Mouse (Mus musculus) spleen, postnatal 14 days (tissue): ENCODE results near the gene 3110082I17Rik.

Source experiments
- DNase-seq, 2 experiments: peaks; one replicate each; pipeline ENCODE4 v3.0.0; 2021 to 2022; ENCODE audit warnings: low spot score in 2 of 2

Gene 3110082I17Rik

DNA sequence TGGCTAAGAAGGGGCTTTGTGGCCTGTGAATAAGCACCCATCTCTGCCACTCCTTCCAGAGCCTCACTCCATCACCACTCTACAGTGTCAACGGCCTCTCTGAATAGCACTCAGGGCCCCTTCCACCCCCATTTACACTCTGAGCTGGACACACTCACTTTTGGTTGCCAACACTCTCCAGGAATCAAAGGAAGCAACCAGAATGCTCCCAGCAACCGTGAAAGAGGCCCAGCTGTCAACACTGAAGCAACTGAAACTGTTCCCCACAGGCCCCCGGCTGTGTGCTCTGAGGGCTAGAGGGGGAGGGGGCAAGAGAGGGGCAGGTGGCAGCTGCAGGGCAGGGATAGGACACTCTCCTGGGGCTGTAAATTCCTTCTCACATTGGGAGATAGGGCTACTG lies 41.7 kb downstream of the 3110082I17Rik start:
- DNase-seq = no peak

DNA sequence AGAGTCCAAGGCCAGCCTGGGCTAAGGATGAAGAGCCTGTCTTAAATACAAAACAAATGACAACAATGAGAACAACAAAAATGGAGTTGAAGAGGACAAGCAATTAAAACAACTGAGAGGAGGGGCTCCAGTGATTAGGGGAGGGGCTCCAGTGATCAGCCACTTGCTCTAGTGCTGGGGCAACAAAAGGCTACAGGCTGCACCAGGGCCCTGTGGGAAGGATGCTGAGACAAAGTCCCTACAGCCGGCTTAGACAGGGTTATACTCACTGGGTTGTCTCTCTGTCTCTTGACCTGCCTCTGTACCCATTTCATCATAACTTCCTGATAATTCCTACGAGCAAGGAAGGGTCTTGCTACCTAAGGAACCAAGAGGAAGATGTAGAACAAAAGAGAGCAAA lies 42.2 kb downstream of the 3110082I17Rik start:
- no peak for DNase-seq

DNA sequence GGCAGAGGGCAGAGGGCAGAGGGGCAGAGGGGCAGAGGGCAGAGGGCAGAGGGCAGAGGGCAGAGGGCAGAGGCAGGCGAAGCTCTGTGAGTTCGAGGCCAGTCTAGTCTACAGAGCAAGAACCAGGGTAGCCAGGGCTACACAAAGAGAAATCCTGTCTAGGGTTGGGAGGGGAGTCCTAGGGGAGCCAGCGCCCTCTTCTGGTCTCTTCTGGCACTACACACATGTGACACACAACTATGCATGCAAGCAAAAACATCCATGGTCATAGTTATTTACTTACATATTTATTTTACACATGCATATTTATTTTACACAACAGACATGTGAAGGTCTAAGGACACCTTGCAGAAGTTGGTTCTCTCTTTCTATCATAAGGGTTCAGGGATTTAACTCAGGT lies 42.8 kb downstream of the 3110082I17Rik start:
- DNase-seq = no peak

DNA sequence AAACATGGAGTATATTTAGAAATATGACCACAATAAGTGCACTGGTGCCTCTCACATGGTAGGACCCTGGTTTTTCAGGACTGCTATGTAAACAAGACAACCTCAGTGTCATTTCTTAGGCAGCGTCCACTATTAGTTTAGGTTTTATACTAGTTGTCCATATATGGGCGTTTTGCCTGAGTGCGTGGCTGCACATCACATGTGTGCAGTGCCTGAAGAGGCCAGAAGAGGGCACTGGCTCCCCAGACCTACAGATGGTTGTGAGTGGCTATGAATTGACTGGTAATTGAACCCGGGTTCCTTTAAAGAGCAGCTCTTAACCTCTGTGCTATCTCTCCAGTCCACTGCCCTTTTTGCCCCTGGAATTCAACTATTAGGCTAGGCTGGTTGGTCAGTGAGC lies 43.4 kb downstream of the 3110082I17Rik start:
- DNase-seq = no peak

DNA sequence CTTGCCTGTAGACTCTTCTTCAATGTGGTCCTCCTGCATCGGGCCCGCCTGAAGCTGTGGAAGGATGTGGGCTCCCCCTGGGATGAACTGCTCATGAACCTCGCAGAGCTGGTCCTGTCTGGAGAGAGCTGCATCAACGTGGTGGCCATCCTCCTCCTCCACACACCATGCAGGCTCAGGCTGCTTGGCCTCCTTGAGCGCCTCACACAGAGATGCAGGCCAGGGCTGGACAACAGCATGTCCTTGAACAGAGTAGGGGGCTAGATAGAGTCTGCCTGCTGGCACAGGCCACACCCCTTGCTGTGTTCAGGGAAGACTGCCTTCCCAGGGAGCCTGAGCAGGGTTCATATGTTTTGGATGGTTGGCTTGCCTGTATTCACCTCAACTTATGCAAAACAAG lies 45.3 kb downstream of the 3110082I17Rik start:
- DNase-seq = no peak

DNA sequence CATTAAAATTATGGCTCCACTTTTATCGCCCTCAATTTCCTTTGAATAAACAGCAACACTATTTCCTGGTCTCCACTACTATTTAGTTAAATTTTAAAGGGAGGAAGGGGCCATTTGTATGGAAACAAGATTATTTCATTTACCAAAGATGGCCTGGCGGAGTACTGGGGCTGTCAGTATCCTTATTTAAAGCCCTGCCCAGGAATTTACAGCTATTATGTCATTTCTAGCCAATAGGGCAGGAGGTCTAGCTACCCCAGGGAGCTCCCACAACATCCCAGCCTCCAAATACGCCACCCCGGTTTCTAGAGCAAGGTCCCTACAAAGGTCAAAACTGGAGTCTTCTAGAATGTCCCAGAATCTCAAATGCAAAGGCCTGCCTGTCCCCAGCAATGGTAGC lies 46.8 kb downstream of the 3110082I17Rik start:
- DNase-seq = no peak

DNA sequence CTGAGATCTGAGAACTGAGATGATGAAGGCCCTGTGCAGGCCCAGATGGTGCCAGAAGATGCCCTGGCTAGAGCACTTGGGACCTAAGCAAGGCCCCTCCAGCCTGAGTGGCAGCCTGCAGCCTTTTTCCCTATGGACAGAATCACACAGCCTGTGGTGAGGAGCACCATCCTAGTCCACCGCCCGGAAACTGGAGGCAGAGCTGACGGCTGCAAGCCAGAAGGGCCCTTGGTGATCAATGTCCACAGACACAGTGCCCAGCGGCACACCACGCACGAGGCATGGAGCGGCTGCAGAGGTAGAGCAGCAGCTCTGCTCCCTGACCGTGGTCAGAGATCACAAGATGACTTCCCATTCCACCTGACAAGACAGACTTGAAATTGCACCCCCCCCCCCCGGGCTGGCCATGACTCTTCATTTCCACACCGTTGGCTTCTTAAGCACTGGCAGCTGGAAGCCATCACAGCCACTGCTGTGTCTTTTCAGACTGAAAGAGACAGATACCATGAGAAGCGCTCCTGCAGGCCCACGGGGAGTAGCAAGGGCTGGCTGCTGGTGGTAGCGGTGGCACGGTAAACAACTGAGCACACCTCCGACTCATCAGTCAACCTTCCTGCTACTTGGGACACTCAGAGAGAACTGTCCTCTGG lies 48.5 kb downstream of the 3110082I17Rik start:
- DNase-seq = no peak

DNA sequence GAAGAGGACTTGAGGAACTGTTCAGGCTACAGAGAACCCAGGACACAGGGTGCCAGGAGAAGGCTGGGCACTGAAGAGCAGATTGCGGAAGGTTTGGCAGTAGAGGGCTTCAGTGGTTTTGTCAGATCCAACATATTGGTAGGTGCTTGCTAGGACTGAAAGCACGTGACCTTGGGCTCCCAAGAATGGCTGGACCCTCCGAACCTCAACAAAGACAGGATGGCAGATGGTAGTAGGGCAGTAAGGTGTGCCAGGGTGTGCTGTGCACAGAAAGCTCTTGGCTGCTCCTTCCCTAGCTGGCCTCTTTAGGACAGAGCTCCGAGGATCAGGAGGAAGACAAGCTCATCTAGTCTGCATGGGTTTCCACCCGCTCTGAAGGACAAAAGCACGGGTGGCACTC lies 49.2 kb downstream of the 3110082I17Rik start:
- DNase-seq = no peak

DNA sequence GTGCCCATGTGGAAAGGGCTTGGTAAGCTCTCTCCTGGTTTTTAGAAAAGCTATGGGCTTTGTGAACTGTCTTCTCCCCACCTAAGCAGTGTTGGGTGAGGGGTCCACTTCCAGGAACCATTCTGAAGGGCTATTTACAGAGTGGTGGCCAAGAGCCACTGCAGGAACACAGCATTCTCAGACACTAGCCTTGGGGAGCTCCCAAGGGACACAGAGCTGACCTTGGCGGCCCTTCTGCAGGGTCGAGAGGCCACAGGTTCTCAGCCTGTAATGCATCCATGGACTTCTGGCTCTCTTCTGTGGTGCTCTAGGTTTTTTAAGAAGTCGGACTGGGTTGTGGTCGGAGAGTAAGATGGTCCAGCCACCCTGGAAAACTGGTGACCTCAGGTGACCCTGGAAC lies 50.3 kb downstream of the 3110082I17Rik start:
- DNase-seq = no peak

DNA sequence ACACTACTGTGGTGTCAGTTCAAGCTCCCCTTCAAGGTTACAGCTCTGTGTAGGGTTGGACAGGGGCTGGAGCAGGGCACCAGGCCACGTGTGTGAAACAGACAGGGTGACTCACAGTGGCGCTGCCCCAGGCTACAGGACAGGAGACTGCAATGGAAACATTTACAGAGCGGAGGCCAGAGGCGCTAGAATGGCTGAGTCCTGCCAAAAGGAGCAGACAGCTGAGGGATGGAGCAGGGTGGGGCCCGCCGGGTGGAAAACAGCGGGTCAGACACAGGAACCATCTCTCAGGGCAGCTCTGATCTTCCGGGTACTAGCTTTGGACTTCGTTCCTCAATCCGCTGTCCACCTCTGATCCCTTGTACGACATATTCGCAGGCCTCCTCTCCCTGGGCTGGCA lies 50.9 kb downstream of the 3110082I17Rik start:
- no peak for DNase-seq

DNA sequence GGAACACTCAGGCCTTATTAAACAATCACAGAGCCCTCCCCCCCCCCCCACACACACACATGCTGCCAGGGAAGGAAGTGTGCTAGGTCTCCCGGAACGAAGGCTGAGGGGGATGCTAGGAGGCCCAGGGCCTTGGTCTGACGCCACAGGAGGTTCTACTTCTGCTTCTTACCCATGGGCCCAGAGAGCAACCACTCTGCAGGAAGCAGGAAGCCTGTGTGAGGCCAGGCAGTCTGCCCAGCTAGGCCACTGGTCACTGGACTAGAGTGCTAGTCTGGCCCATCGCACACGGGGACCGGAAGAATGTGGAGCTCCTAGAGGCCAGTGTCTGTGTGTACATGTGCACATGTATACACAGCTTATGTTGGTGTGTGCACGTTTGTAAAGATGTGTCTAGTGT lies 51.8 kb downstream of the 3110082I17Rik start:
- no peak for DNase-seq

DNA sequence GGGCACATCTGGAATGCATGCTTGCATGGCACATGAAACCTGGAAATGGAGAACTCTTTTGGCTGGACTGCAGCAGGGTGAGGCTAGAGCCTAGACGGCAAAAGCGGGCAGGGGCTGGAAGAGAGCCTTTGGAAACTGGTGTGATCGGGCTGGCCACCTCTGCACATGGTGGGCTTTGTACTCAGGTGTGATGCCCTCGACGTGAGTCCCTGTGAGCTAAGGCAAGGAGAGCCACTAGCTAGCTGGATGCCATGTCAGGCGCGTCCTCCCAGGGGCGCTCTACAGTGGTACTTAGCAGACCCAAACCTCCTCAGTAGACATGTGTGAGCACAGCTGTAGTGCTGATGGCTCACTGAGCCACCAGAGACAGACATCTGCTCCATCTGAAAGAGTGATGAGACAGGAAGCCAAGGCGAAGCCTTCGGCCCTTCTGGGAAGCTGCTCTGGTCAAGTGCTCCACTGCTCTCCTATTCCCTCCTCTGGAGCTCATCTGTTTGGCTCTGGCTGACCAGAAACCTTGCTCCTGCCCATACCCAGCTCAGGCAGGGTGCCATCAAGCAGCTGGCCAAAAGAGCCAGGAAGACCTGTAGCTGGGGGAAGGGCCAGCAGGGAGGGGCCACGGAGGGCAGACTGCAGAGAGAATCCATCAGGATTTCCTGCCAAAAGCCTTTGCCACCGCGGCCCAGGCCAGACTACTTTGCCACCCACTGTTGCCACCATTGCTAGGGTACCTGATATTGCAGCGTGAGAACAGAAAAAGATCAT lies 53.0 kb downstream of the 3110082I17Rik start:
- no peak for DNase-seq

DNA sequence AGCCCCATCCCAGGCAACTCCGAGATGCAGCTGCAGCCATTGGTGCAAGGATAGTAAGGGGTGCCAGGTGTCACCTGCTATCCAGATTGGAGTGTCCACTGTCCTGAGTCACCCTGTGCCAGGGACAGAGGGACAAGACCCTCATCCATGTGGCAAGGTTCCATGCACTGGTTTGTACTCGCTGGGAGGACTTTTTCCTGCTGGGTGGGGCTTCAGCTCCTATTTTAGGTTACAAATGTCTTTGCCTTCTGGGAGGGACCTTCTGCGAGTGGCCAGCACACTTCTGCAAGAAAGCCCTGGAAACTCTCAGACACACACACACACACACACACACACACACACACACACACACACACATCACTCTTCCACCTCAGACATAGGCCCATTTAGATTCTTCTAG lies 54.4 kb downstream of the 3110082I17Rik start:
- no peak for DNase-seq

DNA sequence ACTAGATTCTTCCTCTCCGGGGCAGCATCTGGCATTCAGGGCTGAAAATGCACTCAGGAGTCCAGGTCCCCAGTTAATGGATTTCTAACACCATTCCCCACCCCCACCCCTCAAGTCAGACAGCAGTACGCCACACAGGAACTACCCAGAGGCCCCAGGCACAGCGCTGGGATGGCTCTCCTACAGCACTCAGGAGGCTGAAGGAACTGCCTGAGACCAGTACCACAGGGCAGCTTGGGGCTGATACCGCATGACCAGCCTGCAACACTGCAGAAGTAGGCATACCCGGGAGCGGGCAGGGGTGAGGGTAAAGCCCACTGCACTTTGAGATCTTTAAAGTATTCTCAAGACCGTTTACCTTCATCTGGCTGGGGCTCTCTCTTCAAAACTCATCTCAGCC lies 54.8 kb downstream of the 3110082I17Rik start:
- DNase-seq = no peak

DNA sequence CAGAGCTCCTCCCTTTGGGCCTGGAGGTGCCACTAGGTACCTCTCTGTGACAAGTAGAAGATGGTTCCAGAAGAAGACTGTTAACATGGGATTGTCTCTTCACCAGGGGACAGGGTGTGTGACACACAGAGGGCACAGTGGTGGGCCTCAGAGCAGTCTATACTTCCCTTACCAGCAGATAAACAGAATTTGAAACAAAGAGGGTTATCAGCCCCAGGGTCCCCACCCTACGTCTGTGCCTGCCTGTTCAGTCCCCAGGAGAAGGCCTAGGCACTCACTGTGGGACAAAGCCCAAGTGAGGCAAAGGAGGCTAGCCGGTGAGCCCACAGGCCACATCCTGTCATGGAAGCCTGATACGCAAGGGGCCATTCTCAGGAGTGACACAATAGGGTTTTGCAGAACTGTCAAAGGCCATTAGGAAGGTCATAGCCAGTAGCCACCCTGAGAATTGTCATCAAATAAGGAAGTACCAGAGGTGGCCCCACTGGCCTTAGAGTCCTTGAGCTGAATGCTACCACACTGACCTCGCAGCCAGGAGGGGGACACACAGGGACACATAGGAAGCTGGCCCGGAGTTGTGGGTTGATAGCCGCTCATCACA lies 55.4 kb downstream of the 3110082I17Rik start, which contains the start of gene C130050O18Rik:
TSS of gene C130050O18Rik (plus strand) at position 480 of the 601 bp plus-strand sequence.
- DNase-seq = no peak

DNA sequence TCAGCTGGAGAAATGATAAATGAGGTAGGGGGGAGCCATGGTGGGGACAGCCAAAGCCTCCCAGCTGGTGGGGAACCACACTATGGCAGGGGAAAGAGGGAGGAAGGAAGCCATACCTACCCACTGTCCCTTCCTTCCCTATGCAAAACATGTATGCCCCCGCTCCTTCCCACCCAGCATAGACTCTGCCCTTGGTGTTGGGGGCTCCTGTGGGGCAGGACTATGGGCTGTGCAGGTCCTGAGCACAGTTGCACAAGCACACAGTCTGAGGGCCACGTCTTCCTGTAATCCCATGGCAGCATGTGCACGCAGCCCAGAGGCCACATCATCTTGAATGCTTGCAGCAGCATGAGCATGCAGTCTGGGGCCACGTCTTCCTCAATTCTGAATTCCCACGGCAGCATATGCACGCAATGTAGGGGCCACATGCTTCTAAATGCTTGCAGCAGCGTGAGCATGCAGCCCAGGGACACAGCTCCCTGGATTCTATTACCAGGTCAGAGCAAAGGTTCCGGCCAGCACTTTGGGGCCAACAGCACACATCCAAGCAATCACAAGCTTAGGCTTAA lies 56.6 kb downstream of the 3110082I17Rik start:
- DNase-seq = no peak

DNA sequence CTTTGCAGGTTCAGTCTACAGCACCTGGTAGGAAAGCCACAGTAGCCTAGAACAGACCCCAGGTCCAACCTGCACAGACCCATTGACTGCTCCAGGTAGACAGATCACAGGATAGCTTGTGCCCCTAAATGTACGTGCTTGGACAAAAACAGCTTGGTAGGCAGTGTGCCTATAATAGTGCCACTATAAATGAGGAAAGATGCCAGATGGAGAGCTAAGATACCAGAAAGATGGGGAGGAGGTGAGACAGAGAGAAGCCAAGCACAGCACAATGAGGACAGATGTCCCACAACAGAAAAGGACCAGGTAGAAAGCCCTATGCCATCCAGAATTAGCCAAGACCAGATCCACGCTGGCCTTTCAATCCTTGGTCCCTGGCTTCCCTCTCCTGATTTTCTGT lies 58.2 kb downstream of the 3110082I17Rik start:
- DNase-seq = no peak

DNA sequence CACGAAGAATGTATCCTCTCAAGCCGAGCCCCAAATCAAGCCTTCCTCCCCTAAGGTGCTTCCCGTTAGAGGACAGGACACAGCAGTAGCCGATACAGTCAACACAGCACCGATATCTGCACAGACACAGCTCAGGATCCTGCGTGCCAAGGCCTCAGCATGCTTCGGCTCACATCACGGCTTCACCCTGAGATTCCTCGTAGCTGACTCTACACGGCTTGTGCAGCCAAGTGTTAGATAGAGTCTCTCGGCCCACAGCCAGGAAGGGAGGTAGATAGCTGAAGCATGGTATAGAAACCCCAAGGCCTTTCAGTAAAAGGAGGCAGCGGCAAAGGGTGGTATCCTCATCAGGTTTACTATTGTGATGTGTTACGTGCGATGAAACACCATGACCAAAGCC lies 60.3 kb downstream of the 3110082I17Rik start:
- no peak for DNase-seq

DNA sequence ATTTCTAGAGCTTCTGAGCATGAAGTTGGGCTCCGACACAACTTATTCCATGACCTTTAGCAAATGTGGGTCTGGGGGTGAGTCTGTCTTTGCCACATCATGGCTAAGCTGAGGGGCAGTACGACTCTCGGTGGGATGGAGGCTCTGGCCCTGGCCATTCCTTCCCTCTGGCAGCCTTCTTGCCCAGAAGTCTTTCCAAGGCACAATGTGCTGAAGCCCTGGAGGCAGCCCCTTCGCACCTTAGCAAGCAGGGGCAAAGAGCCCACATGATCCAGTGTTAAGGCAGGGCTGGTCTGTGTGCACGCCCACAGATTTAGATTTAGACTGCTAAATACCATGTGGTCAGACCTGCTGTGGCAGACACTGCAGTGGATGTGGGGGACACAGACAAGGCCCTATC lies 61.5 kb downstream of the 3110082I17Rik start:
- DNase-seq = no peak

DNA sequence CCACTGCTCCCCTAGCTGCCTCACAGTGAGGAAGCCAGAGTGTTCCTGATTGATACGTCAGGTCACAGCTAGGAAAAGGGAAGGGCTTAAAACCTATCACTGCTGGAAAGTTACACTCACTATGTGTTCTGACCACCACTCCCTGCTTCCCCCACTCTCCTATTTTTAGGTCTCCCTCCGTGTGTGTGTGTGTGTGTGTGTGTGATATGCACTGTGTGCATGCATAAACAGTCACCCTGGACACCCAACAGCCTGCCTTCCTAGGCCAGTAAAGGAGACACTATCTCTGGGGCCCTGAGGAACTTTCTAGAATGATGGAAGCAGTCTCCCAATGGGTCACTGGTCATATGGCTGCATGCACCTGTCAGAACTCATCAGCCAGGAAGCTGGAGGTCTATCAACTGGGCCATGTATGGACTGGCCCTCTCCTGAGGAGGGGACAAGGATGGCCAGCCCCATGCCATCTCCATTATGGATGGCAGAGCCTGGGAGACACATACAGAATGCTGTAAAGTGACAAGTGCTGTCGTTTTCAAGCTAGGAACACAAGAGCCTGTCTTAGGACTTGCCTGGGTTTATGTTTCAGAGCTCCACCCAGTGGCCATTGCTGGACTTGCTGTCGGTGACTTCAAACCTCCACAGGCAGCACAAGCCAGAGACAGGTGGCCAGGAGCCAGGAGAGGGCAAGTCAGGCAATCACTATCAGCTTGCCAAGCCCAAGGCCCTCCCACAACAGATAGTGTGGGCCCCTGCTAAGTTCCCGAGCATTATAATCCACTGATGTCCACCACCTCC lies 62.2 kb downstream of the 3110082I17Rik start:
- DNase-seq = peak; percentile 85 to 89

DNA sequence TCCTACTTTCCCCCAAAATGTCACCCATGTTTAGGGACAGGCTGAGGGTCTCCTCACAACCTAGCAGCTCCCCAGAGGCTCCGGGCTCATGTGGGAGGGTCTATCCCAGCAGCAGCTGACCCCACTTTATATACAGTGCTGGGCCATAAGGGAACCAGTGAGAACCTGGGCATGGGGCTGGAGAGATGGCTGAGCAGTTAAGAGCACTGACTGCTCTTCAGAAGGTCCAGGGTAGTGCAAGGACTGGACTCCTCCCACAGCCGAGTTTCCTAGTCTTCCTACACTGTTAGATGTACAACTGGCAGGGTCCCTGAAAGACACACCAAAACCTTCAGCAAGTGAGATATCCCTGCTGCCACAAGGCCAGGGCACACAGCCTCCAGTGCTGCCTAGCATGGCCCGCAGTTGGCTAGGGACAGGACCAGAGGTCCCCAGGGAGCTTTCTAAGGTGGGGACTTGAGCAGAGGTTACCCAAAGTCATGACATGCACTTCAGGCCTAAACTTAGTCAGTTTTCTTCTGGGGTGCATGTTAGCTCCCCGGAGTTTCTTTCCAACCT lies 62.9 kb downstream of the 3110082I17Rik start:
- no peak for DNase-seq

DNA sequence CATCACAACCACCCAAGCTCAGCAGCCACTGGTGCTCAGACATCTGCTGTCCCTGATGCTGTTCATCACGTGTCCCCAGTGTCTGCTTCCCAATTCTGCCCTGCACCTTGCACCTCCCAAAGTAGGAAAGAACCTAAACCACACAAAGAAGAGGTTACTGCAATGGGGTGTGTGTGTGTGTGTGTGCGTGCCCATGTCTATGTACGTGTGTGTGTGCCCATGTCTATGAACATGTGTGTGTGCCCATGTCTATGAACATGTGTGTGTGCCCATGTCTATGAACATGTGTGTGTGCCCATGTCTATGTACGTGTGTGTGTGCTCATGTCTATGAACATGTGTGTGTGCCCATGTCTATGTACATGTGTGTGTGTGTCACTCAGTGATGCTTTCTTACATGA lies 64.8 kb downstream of the 3110082I17Rik start:
- no peak for DNase-seq
